Mouse (Mus musculus) limb, embryonic 15.5 days (tissue): ENCODE data around the gene Syt9. TPM values are rescaled to one million over a fixed set of nuclear protein-coding genes. Genes with fewer than 3 reads are reported as not detected.

Experiments
- ATAC-seq: fragments of 200-750 bp; cut with Nextera tagmentation; 2 replicates; pipeline ENCODE4 v1.8.0; 2017; ENCODE audit warnings: low read depth, moderate TSS enrichment; ENCODE audit not compliant: insufficient number of reproducible peaks, low FRiP score, low TSS enrichment
- H3K27ac ChIP-seq: fragments of 300-500 bp; sonication (generic); 2 replicates; pipeline ENCODE4 v1.5.1; 2015; ENCODE audit warnings: moderate library complexity, mild to moderate bottlenecking, inconsistent platforms
- H3K27me3 ChIP-seq: fragments of 300-500 bp; sonication (generic); 2 replicates; pipeline ENCODE4 v1.6.1; 2015; ENCODE audit warnings: inconsistent platforms
- H3K36me3 ChIP-seq: fragments of 300-500 bp; sonication (generic); 2 replicates; pipeline ENCODE4 v1.6.1; 2015; ENCODE audit warnings: inconsistent platforms
- H3K4me1 ChIP-seq: fragments of 300-500 bp; sonication (generic); 2 replicates; pipeline ENCODE4 v1.6.1; 2015; ENCODE audit warnings: inconsistent platforms
- H3K4me2 ChIP-seq: fragments of 300-500 bp; sonication (generic); 2 replicates; pipeline ENCODE4 v1.6.1; 2015; ENCODE audit warnings: mild to moderate bottlenecking, inconsistent platforms
- H3K4me3 ChIP-seq: fragments of 300-500 bp; sonication (generic); 2 replicates; pipeline ENCODE4 v1.5.1; 2015; ENCODE audit warnings: mild to moderate bottlenecking, inconsistent platforms
- H3K9ac ChIP-seq: fragments of 300-500 bp; sonication (generic); 2 replicates; pipeline ENCODE4 v1.6.1; 2015; ENCODE audit warnings: inconsistent platforms
- H3K9me3 ChIP-seq: fragments of 300-500 bp; sonication (generic); 2 replicates; pipeline ENCODE4 v1.6.1; 2016; ENCODE audit warnings: inconsistent platforms
- WGBS: fragments of 180-500 bp; shearing (Covaris S2); methylation state at CpG from one replicate; pipeline ENCODE4 v1.1.7; 2015; 5-methylcytosine and 5-hydroxymethylcytosine counted together
- polyA plus RNA-seq: library from polyadenylated mRNA; unstranded; fragments of >200 nt; fragmentation: Nextera tagmentation; extraction: Ambion mirVana; gene quantifications from 2 replicates; pipeline ENCODE4 v1.2.1, GENCODE M21; 2015

Syt9 gene
- polyA plus RNA-seq, 1 experiment from 2014 or later, result 3.2 TPM

DNA sequence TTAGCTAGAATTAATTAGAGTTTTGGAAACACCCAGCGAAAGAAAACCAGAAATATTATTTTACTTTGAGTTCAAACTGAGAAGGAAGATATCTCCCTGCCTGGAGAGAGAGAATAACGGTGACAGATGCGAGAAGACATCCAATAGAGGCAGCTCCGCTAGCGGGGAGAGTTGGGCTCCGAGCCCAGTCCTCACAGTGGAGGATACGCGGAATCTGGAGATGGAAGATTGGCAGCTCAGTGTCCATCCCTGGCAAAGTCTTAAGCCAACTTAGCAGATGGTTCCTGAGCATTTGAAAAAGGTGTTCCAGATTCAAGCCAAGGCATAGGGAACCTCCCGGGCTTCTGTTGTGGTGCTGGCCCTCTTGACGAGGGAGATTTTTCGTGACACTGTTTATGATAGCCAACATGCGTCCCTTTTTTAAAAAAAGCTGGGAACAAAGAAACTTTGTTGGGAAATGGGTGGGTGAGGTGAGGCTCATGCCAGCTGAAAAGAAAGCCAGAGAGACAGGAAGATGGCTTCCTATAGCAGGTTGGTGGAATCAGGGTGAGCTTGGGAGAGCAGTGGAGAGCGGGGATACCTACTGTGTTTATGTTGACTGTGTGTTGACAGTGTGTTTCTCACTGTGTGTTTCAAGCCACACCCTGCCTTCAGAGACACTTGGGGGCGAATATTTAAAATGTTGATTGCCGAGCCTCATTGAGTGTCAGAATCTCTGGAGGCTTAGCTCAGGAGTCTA, 29.7 kb downstream of the Syt9 start:
- H3K4me3 ChIP-seq, result no peak overlapping the region
- H3K36me3 ChIP-seq, result no peaks in the 10 kb centered on the region
- no peak for ATAC-seq
- no peaks in the 10 kb centered on the region for H3K9me3 ChIP-seq
- 88% methylated on average over 15 of the region's 15 CpGs for WGBS
- no peak overlapping the region for H3K9ac ChIP-seq
- H3K27me3 ChIP-seq, result no peaks in the 10 kb centered on the region
- no peak overlapping the region for H3K4me2 ChIP-seq
- no peaks in the 10 kb centered on the region for H3K4me1 ChIP-seq
- H3K27ac ChIP-seq, result no peak overlapping the region

DNA sequence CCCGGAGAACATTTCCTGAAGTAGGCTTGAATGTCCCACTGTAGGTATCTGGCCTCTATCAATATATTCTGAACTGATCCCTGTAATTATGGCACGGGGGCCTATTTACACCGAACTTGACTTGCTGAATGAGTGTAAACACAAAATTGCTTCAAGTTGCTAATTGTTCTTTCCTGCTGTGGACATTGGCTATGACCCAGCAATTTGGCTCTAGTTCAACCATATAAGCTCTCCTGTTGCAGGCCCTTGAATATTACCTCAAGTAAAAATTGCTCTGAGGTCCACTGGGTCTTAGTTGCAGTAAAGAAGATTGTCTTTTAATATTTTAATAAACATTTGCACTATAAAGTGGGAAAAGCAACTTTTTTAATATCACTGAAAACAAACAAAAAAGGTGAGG, 32.7 kb downstream of the Syt9 start:
- no peak overlapping the region for H3K27ac ChIP-seq
- no peak overlapping the region for H3K4me2 ChIP-seq
- H3K36me3 ChIP-seq, result no peaks in the 10 kb centered on the region
- no peak overlapping the region for H3K4me3 ChIP-seq
- no peaks in the 10 kb centered on the region for H3K9me3 ChIP-seq
- no peak for ATAC-seq
- H3K27me3 ChIP-seq, result no peaks in the 10 kb centered on the region
- H3K9ac ChIP-seq, result no peak overlapping the region
- H3K4me1 ChIP-seq, result no peaks in the 10 kb centered on the region
- 68% methylated on average over 3 of the region's 3 CpGs for WGBS

GRCm38 (mm10) chr7:107414928-107415327, 44.4 kb downstream of the Syt9 start:
- H3K4me2 ChIP-seq, result no peak overlapping the region
- no peaks in the 10 kb centered on the region for H3K36me3 ChIP-seq
- no peak overlapping the region for H3K9ac ChIP-seq
- no peak for ATAC-seq
- H3K4me3 ChIP-seq, result no peak overlapping the region
- no peak overlapping the region for H3K27ac ChIP-seq
- 87% methylated on average over 6 of the region's 6 CpGs for WGBS
- H3K27me3 ChIP-seq, result no peaks in the 10 kb centered on the region
- no peaks in the 10 kb centered on the region for H3K9me3 ChIP-seq
- no peaks in the 10 kb centered on the region for H3K4me1 ChIP-seq

DNA sequence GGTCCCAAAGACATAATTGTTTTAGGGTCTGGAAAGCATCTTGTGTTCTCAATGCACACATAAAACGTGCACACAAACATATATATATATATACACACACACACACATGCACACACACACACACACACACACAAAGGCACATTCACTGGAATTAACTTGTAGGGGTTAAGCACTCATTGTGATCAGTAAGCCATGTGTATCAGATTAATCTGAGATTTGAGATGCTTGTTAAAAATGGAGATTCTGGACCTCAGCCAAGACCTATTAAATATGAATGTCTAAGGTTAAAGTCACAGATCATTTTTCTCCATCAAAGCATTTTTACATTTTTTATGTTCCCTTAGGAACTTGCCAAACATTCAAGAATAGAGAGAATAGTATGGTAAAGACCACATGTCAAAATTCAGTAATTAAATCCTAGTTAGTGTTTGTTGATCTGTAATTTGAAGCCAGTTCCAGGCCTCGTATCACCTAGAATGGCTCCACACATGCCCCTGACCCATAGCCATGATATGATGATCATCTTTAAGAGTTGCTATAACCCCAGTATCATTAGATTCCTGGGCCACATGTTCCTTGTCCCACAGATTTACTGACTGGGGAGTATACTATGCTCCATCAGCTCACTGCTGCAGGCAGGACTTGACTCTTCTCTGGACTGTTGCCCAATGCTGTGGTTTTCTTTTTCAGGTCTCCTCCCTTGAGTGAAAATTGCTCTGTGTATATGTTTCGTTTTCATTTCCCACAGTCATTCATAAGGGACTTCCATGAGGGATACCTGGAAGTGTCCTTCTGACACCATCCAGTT, 46.7 kb downstream of the Syt9 start:
- Histone ChIP-seq H3K27me3 (no peaks in the 10 kb centered on the region), H3K9ac (no peak overlapping the region), H3K36me3 (no peaks in the 10 kb centered on the region), H3K4me2 (no peak overlapping the region), H3K4me3 (no peak overlapping the region), H3K27ac (no peak overlapping the region), H3K9me3 (no peaks in the 10 kb centered on the region), H3K4me1 (no peaks in the 10 kb centered on the region)
- ATAC-seq, result no peak
- 37% methylated on average over 3 of the region's 3 CpGs for WGBS

DNA sequence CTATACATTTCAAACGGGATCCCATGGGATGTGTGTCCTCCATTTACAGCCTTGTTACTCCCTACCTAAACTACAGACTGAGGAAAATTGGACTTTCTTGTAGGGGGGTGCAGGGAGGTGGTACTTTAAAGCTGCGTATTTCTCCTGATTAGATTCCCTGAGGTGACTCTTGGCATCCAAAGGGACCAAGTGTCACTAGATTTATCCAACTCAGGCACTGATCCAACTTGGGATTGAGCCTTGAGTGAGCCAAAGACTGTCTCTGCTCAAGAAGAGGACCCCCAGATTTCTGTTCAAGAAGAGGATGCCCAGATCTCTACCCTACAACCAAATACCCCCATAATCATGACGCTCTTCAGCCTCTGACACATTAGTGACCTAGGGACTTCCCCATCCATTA, 66.9 kb downstream of the Syt9 start:
- Histone ChIP-seq H3K27me3 (no peaks in the 10 kb centered on the region), H3K9me3 (no peaks in the 10 kb centered on the region), H3K36me3 (no peaks in the 10 kb centered on the region), H3K4me1 (no peaks in the 10 kb centered on the region), H3K4me3 (no peak overlapping the region), H3K4me2 (no peak overlapping the region), H3K27ac (no peak overlapping the region), H3K9ac (no peak overlapping the region)
- 84% methylated on average over 3 of the region's 3 CpGs for WGBS
- no peak for ATAC-seq

DNA sequence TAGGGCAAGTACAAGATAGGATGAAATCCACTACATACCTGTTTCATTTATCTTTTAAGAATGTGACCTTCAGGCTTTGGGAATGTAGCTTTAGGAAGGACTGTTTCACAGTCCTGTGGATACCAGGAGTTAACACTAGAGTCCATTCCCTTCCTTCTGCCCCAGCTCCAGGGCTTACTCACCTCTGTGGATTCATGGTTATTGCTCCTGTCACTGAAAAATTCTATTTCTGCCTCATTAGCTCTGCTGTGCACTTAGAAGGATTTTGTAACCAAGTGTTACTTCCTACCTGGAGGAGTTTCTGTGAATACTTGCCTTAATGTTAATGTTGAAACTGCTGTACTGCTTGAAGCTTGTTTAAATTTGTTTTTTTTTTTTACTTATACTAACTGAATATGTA, 74.1 kb downstream of the Syt9 start:
- H3K4me1 ChIP-seq, result no peaks in the 10 kb centered on the region
- no peak overlapping the region for H3K9ac ChIP-seq
- no peaks in the 10 kb centered on the region for H3K27me3 ChIP-seq
- no peak overlapping the region for H3K4me3 ChIP-seq
- ATAC-seq, result no peak
- H3K36me3 ChIP-seq, result no peaks in the 10 kb centered on the region
- H3K27ac ChIP-seq, result no peak overlapping the region
- no peaks in the 10 kb centered on the region for H3K9me3 ChIP-seq
- no peak overlapping the region for H3K4me2 ChIP-seq

GRCm38 (mm10) chr7:107454660-107455059, 84.1 kb downstream of the Syt9 start:
- no peak overlapping the region for H3K27ac ChIP-seq
- 75% methylated on average over 2 of the region's 2 CpGs for WGBS
- no peaks in the 10 kb centered on the region for H3K9me3 ChIP-seq
- no peaks in the 10 kb centered on the region for H3K36me3 ChIP-seq
- no peak overlapping the region for H3K9ac ChIP-seq
- H3K4me2 ChIP-seq, result no peak overlapping the region
- no peaks in the 10 kb centered on the region for H3K27me3 ChIP-seq
- H3K4me1 ChIP-seq, result no peaks in the 10 kb centered on the region
- H3K4me3 ChIP-seq, result no peak overlapping the region
- no peak for ATAC-seq

DNA sequence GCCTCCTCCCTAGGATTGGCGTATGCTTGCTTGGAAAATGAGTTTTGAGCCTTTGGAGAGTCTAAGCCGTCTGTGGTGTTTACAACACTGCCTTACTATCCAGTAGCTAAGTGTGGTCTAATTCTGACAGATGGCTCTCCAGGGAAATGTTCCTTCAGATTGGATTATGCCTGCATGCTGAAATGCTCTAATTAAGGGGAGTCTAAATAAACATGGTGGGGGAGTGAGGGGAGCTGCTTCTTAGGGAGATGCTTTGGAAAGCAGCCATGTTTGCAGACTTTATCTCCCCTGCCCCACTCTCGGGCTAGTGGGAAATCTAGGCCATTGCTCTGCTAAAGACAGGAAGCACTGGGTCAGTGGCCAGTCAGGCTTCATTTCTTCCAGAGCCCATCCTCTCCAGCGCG, 84.6 kb downstream of the Syt9 start:
- no peaks in the 10 kb centered on the region for H3K27me3 ChIP-seq
- H3K4me1 ChIP-seq, result no peaks in the 10 kb centered on the region
- no peak overlapping the region for H3K4me3 ChIP-seq
- WGBS, result 51% methylated on average over 5 of the region's 5 CpGs
- H3K27ac ChIP-seq, result no peak overlapping the region
- H3K9me3 ChIP-seq, result no peaks in the 10 kb centered on the region
- no peak overlapping the region for H3K9ac ChIP-seq
- ATAC-seq, result no peak
- no peaks in the 10 kb centered on the region for H3K36me3 ChIP-seq
- no peak overlapping the region for H3K4me2 ChIP-seq

DNA sequence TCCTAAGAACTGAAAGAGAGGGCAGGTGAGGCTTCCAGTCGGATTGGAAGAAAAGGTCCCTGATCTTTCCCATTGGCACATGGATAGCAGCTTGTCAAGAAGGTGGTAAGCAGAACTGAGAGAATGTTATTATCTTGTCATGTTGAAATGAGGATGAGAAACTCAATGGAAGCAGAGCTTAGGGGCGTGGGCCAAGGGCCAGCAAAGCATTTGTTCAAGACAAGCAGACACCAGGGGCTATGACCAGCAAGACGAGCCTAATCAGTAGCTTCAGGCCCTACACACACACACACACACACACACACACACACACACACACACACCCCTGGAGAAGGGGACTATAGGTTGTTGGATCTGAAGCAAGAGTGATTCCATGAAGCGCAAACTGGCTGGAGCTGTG, 90.6 kb downstream of the Syt9 start:
- no peaks in the 10 kb centered on the region for H3K27me3 ChIP-seq
- no peaks in the 10 kb centered on the region for H3K4me1 ChIP-seq
- H3K36me3 ChIP-seq, result no peaks in the 10 kb centered on the region
- no peak for ATAC-seq
- no peaks in the 10 kb centered on the region for H3K9me3 ChIP-seq
- 83% methylated on average over 4 of the region's 4 CpGs for WGBS
- H3K4me2 ChIP-seq, result no peak overlapping the region
- H3K9ac ChIP-seq, result no peak overlapping the region
- H3K27ac ChIP-seq, result no peak overlapping the region
- H3K4me3 ChIP-seq, result no peak overlapping the region

GRCm38 (mm10) chr7:107461699-107462440, 91.3 kb downstream of the Syt9 start:
- no peaks in the 10 kb centered on the region for H3K4me1 ChIP-seq
- ATAC-seq, result no peak
- no peak overlapping the region for H3K4me3 ChIP-seq
- no peak overlapping the region for H3K4me2 ChIP-seq
- H3K9me3 ChIP-seq, result no peaks in the 10 kb centered on the region
- H3K9ac ChIP-seq, result no peak overlapping the region
- H3K27me3 ChIP-seq, result no peaks in the 10 kb centered on the region
- H3K36me3 ChIP-seq, result no peaks in the 10 kb centered on the region
- 36% methylated on average over 1 of the region's 1 CpGs for WGBS
- no peak overlapping the region for H3K27ac ChIP-seq

DNA sequence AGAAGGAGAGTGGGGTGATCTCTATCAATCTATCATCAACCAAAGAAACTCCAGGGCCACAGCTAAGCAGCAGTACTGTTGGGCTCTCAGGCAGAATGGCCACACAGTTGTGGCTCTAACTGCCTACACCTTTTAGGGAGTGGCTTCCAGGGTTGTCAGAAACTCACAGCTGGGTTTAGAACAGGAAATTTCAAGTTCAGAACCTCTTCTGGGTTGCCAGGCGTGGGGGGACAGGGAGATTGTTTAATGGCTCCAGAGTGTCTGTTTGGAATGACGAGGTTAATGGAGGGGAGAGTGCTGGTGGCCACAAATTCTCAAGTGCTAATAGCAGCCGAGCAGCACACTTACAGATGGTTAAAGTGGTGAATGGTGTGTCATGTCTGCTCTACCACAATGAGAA, 92.4 kb downstream of the Syt9 start:
- Histone ChIP-seq H3K36me3 (no peaks in the 10 kb centered on the region), H3K9ac (no peak overlapping the region), H3K9me3 (no peaks in the 10 kb centered on the region), H3K27me3 (no peaks in the 10 kb centered on the region), H3K4me2 (no peak overlapping the region), H3K27ac (no peak overlapping the region), H3K4me3 (no peak overlapping the region), H3K4me1 (no peaks in the 10 kb centered on the region)
- 15% methylated on average over 3 of the region's 3 CpGs for WGBS
- ATAC-seq, result no peak

DNA sequence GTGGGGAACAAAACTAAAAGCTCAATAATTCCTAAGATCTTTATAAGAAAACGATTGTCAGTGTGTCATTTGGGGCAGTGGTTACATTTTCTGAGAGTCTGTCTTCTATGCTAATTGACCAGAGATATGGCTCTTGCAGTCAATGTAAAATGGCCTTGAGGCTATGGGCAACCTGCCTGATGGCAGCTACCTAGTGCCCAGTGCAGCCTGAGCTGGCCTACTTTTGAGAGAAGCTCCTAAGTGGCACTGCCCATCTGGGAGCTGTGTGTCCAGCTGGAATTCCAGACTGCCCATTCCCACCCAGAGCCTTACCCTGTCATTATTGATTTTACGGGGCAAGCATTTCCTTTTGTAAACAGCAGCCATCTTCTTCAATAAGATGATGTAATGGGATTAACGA, 94.6 kb downstream of the Syt9 start:
- H3K27ac ChIP-seq, result no peak overlapping the region
- no peak overlapping the region for H3K4me3 ChIP-seq
- no peaks in the 10 kb centered on the region for H3K27me3 ChIP-seq
- 70% methylated on average over 3 of the region's 3 CpGs for WGBS
- no peak overlapping the region for H3K4me2 ChIP-seq
- no peak overlapping the region for H3K9ac ChIP-seq
- no peak for ATAC-seq
- no peaks in the 10 kb centered on the region for H3K36me3 ChIP-seq
- no peaks in the 10 kb centered on the region for H3K4me1 ChIP-seq
- H3K9me3 ChIP-seq, result no peaks in the 10 kb centered on the region
